ENCODE assay signal across 23 mouse cellular contexts in genomic region chrX:52167519-52168244, GRCm38 (mm10). TPM values are rescaled to one million over a fixed set of nuclear protein-coding genes. Genes with fewer than 3 reads are reported as not detected.
DNase-seq lines count a peak whose midpoint lies in the region; ATAC-seq and TF ChIP-seq lines count a peak whose summit lies in the region.
"Had no signal": no experiment of that assay in that cellular context is flagged by ENCODE, and none has a peak within 500 bp of the region (broad histone marks: within the 10 kb centered on the region; RNA-seq: fewer than 3 reads in every experiment).

No protein-coding gene starts in this region.

- no peak for ATAC-seq in hindbrain, embryonic 11.5 days (ENCODE audit: low FRiP score)
- no peak for ATAC-seq in midbrain, embryonic 14.5 days (ENCODE audit: low FRiP score, low TSS enrichment)
- ATAC-seq: activated CD4-positive, CD25-positive, alpha-beta regulatory T cell, adult 4 months; forebrain, embryonic 13.5 days; forebrain, embryonic 15.5 days; forebrain, postnatal 0 days; Patski had no signal

- no peaks in the 10 kb centered on the region; the same call in 1 of the 2 replicates for H3K27me3 ChIP-seq in kidney, adult 2 months (replicated peaks; ENCODE audit: control insufficient read depth, insufficient read depth, low read length)
- H3K27me3 ChIP-seq in ES-Bruce4 (ENCODE audit: control insufficient read depth, insufficient read depth, low read length, poor library complexity, severe bottlenecking), result no peaks in the 10 kb centered on the region
- no peaks in the 10 kb centered on the region for H3K27me3 ChIP-seq in hindbrain, embryonic 11.5 days (ENCODE audit: control insufficient read depth, insufficient read depth, low read length)
- no peaks in the 10 kb centered on the region for H3K27me3 ChIP-seq in midbrain, embryonic 14.5 days (ENCODE audit: control insufficient read depth, insufficient read depth, low read length)
- H3K27me3 ChIP-seq: forebrain, embryonic 13.5 days; forebrain, embryonic 15.5 days had no signal

- peaks cover 2% of the 10 kb centered on the region; the same call in 1 of the 2 replicates for H3K4me1 ChIP-seq in kidney, adult 2 months (ENCODE audit: control insufficient read depth, insufficient read depth, low read length)
- no peaks in the 10 kb centered on the region for H3K4me1 ChIP-seq in ES-Bruce4 (ENCODE audit: control insufficient read depth, insufficient read depth, low read length)
- H3K4me1 ChIP-seq in hindbrain, embryonic 11.5 days (replicated peaks; ENCODE audit: control insufficient read depth, insufficient read depth, low read length), result no peaks in the 10 kb centered on the region
- H3K4me1 ChIP-seq in midbrain, embryonic 14.5 days (ENCODE audit: control insufficient read depth, insufficient read depth, low read length), result 0 out of 2 replicates have a peak, but pooled peaks cover 3% of the 10 kb centered on the region
- H3K4me1 ChIP-seq: embryonic facial prominence, embryonic 12.5 days had no signal

- TF ChIP-seq POLR2A in kidney, adult 2 months (IDR thresholded peaks at IDR 0.05; ENCODE audit: low read depth, low read length), result no peak
- TF ChIP-seq POLR2A in ES-Bruce4 (IDR thresholded peaks at IDR 0.05; ENCODE audit: insufficient read depth, low read length), result no peak

- peak; percentile 50 for DNase-seq in kidney, adult 2 months
- DNase-seq in kidney, postnatal 25 days, result no peak
- DNase-seq in ES-CJ7 (ENCODE audit: low read depth, low spot score), result peak; percentile 90
- DNase-seq in R1 (ENCODE audit: low read depth, low spot score), result peak; percentile 81
- DNase-seq in hindbrain, embryonic 11.5 days (ENCODE audit: low spot score), result no peak
- DNase-seq in midbrain, embryonic 14.5 days, result no peak
- DNase-seq in heart, postnatal 36 days, result no peak
- DNase-seq: adrenal gland, adult 8-10 months; adrenal gland, postnatal 14 days; adrenal gland, postnatal 36 days; cerebellum, adult 11-12 months; cerebellum, adult 2 months; cerebellum, adult 9-10 months; cerebellum, postnatal 25 days; forebrain, postnatal 0 days had no signal

- H3K36me3 ChIP-seq in kidney, adult 2 months (ENCODE audit: control insufficient read depth, insufficient read depth, low read length), result no peaks in the 10 kb centered on the region
- H3K36me3 ChIP-seq in ES-Bruce4 (ENCODE audit: control insufficient read depth, insufficient read depth, low read length, poor library complexity, severe bottlenecking), result no peaks in the 10 kb centered on the region
- H3K36me3 ChIP-seq in hindbrain, embryonic 11.5 days (ENCODE audit: control insufficient read depth, insufficient read depth, low read length), result no peaks in the 10 kb centered on the region
- H3K36me3 ChIP-seq in midbrain, embryonic 14.5 days (ENCODE audit: control insufficient read depth, insufficient read depth, low read length), result no peaks in the 10 kb centered on the region
- H3K36me3 ChIP-seq: embryonic facial prominence, embryonic 10.5 days; embryonic facial prominence, embryonic 12.5 days; forebrain, embryonic 15.5 days had no signal

- intact Hi-C loops in heart, postnatal 36 days (cut with DNase I), result loop anchor here (10.0 kb wide), 2 partner anchors 167 to 207 kb away; no protein-coding TSS in a partner anchor

- no peak for TF ChIP-seq CTCF in kidney, adult 2 months (conservative IDR thresholded peaks at IDR 0.05; ENCODE audit: insufficient read depth, insufficient read length, low read depth, low read length)
- TF ChIP-seq CTCF in ES-Bruce4 (IDR thresholded peaks at IDR 0.05; ENCODE audit: low read depth, low read length), result no peak

- no peak overlapping the region for H3K4me2 ChIP-seq in hindbrain, embryonic 11.5 days (replicated peaks; ENCODE audit: low read depth, low read length)
- H3K4me2 ChIP-seq in midbrain, embryonic 14.5 days (ENCODE audit: low read length), result no peak overlapping the region
- H3K4me2 ChIP-seq: embryonic facial prominence, embryonic 12.5 days; forebrain, embryonic 13.5 days; forebrain, embryonic 15.5 days had no signal

- no peaks in the 10 kb centered on the region for H3K9me3 ChIP-seq in ES-Bruce4 (replicated peaks; ENCODE audit: control insufficient read depth, insufficient read depth, low read length, poor library complexity, severe bottlenecking)
- no peaks in the 10 kb centered on the region for H3K9me3 ChIP-seq in hindbrain, embryonic 11.5 days (ENCODE audit: control insufficient read depth, low read length)
- H3K9me3 ChIP-seq in midbrain, embryonic 14.5 days (ENCODE audit: control insufficient read depth, low read length), result no peaks in the 10 kb centered on the region
- H3K9me3 ChIP-seq: embryonic facial prominence, embryonic 10.5 days; embryonic facial prominence, embryonic 12.5 days; forebrain, embryonic 13.5 days; forebrain, embryonic 15.5 days; G1E had no signal

- 48% methylated on average over 6 of the region's 6 CpGs for WGBS in kidney, adult 2 months
- whole genome bisulfite sequencing in hindbrain, embryonic 11.5 days, result 50% methylated on average over 6 of the region's 6 CpGs
- WGBS in midbrain, embryonic 14.5 days, result 53% methylated on average over 6 of the region's 6 CpGs

- H3K9ac ChIP-seq in ES-Bruce4 (ENCODE audit: low read depth, poor library complexity, severe bottlenecking), result no peak overlapping the region
- H3K9ac ChIP-seq in hindbrain, embryonic 11.5 days (ENCODE audit: low read depth, low read length), result no peak overlapping the region
- no peak overlapping the region for H3K9ac ChIP-seq in midbrain, embryonic 14.5 days (replicated peaks; ENCODE audit: low read length)
- H3K9ac ChIP-seq: embryonic facial prominence, embryonic 12.5 days; forebrain, embryonic 13.5 days; forebrain, embryonic 15.5 days; forebrain, postnatal 0 days had no signal

- no peak overlapping the region for H3K4me3 ChIP-seq in kidney, adult 2 months (ENCODE audit: insufficient read depth, low read depth, low read length)
- no peak overlapping the region for H3K4me3 ChIP-seq in ES-Bruce4 (ENCODE audit: low read depth, low read length)
- no peak overlapping the region for H3K4me3 ChIP-seq in hindbrain, embryonic 11.5 days (ENCODE audit: low read depth, low read length)
- H3K4me3 ChIP-seq in midbrain, embryonic 14.5 days (replicated peaks; ENCODE audit: low read depth, low read length), result no peak overlapping the region
- H3K4me3 ChIP-seq: embryonic facial prominence, embryonic 10.5 days; embryonic facial prominence, embryonic 12.5 days; forebrain, embryonic 13.5 days; forebrain, embryonic 15.5 days had no signal

- peak; percentile 77; the same call in 1 of the 2 replicates for TF ChIP-seq EP300 in ES-Bruce4 (IDR thresholded peaks at IDR 0.05; ENCODE audit: insufficient read depth, low read depth, low read length)

- peak overlapping the region; percentile 50; the same call in 1 of the 2 replicates for H3K27ac ChIP-seq in kidney, adult 2 months (ENCODE audit: insufficient read depth, low read depth, low read length)
- peak overlapping the region; percentile 79 for H3K27ac ChIP-seq in ES-Bruce4 (ENCODE audit: insufficient read depth, low read length)
- H3K27ac ChIP-seq in hindbrain, embryonic 11.5 days (ENCODE audit: low read depth, low read length), result no peak overlapping the region
- no peak overlapping the region for H3K27ac ChIP-seq in midbrain, embryonic 14.5 days (replicated peaks; ENCODE audit: low read depth, low read length)
- H3K27ac ChIP-seq: embryonic facial prominence, embryonic 10.5 days; embryonic facial prominence, embryonic 12.5 days; forebrain, embryonic 13.5 days; forebrain, embryonic 15.5 days had no signal

RNA-seq across cellular contexts. Expression of gene Gpc4, which starts 2.6 kb away (rescaled TPM):
- polyA plus RNA-seq in kidney, adult 2 months (2012; rRNA removed), result 97.7 and 98.0 TPM in 2 replicates
- polyA plus RNA-seq in ES-Bruce4 (2011; ENCODE audit: insufficient read depth, insufficient read length, low read depth, missing spikeins), result 129 and 139 TPM in 2 replicates
- polyA plus RNA-seq in hindbrain, embryonic 11.5 days (2014; fragmentation: Nextera tagmentation; extraction: Ambion mirVana), result 17.2 and 19.9 TPM in 2 replicates
- polyA plus RNA-seq in midbrain, embryonic 14.5 days (2014; fragmentation: Nextera tagmentation; extraction: Ambion mirVana), result 4.0 and 9.3 TPM in 2 replicates
- total RNA-seq in heart, postnatal 36 days (2021), result 10 to 100 TPM; 38.4 to 42.0 TPM

Comparison
In these comparisons a context has a peak if more than half of its experiments do, and no peak if none do; other contexts are left out.
1. DNase-seq: peak in kidney, adult 2 months (single experiment), ES-CJ7 (single experiment) and R1 (single experiment); none in kidney, postnatal 25 days (0 of 2), hindbrain, embryonic 11.5 days (single experiment), midbrain, embryonic 14.5 days (single experiment) and heart, postnatal 36 days (0 of 2).
2. H3K27ac ChIP-seq: peak in kidney, adult 2 months (single experiment) and ES-Bruce4 (single experiment); none in hindbrain, embryonic 11.5 days (single experiment) and midbrain, embryonic 14.5 days (single experiment).